Mouse (Mus musculus) lung, adult 2 months (tissue): ENCODE results near the gene Dynlrb1.

Experiments used
- CTCF ChIP-seq: fragments of 200-500 bp; IDR thresholded peaks from 2 replicates; pipeline ENCODE4 v1.5.1; 2011; ENCODE audit warnings: mild to moderate bottlenecking, low read length, control low read depth; ENCODE audit not compliant: insufficient read depth
- POLR2A ChIP-seq: fragments of 200-500 bp; IDR thresholded peaks from 2 replicates; pipeline ENCODE4 v1.6.1; 2011; ENCODE audit warnings: low read depth, mild to moderate bottlenecking, control low read depth, low read length, borderline replicate concordance; ENCODE audit errors: extremely low read depth

GRCm38 (mm10) chr2:155236362-155236992, at the start of gene Dynlrb1:
- TF ChIP-seq CTCF (no peak), POLR2A (peak; percentile 92)
